Mouse (Mus musculus) limb, embryonic 12.5 days (tissue): ENCODE data around the gene Tcf20. TPM values are rescaled to one million over a fixed set of nuclear protein-coding genes. Genes with fewer than 3 reads are reported as not detected.

Source experiments
- ATAC-seq: fragments of 200-750 bp; cut with Nextera tagmentation; 2 replicates; pipeline ENCODE4 v1.8.0; 2017; ENCODE audit warnings: low read depth, moderate TSS enrichment; ENCODE audit not compliant: insufficient number of reproducible peaks, insufficient read depth, low FRiP score, low TSS enrichment
- H3K27ac ChIP-seq: fragments of 300-500 bp; sonication (generic); 2 replicates; pipeline ENCODE4 v1.5.1; 2016; ENCODE audit warnings: mild to moderate bottlenecking, moderate library complexity
- H3K27me3 ChIP-seq: fragments of 300-500 bp; sonication (generic); 2 replicates; pipeline ENCODE4 v1.6.1; 2016; ENCODE audit warnings: mild to moderate bottlenecking, moderate library complexity
- H3K36me3 ChIP-seq: fragments of 300-500 bp; sonication (generic); 2 replicates; pipeline ENCODE4 v1.6.1; 2016; ENCODE audit warnings: mild to moderate bottlenecking, moderate library complexity
- H3K4me1 ChIP-seq: fragments of 300-500 bp; sonication (generic); replicated peaks from 2 replicates; pipeline ENCODE4 v1.6.1; 2016
- H3K4me2 ChIP-seq: fragments of 300-500 bp; sonication (generic); 2 replicates; pipeline ENCODE4 v1.6.1; 2016; ENCODE audit warnings: mild to moderate bottlenecking, moderate library complexity
- H3K4me3 ChIP-seq: fragments of 300-500 bp; sonication (generic); replicated peaks from 2 replicates; pipeline ENCODE4 v1.5.1; 2016; ENCODE audit warnings: mild to moderate bottlenecking
- H3K9ac ChIP-seq: fragments of 300-500 bp; sonication (generic); replicated peaks from 2 replicates; pipeline ENCODE4 v1.6.1; 2016; ENCODE audit warnings: mild to moderate bottlenecking, moderate library complexity
- H3K9me3 ChIP-seq: fragments of 300-500 bp; sonication (generic); 2 replicates; pipeline ENCODE4 v1.6.1; 2016; ENCODE audit warnings: mild to moderate bottlenecking, moderate library complexity
- WGBS: fragments of 180-500 bp; shearing (Covaris S2); methylation state at CpG from one replicate; pipeline ENCODE4 v1.1.7; 2016; 5-methylcytosine and 5-hydroxymethylcytosine counted together
- polyA plus RNA-seq: library from polyadenylated mRNA; unstranded; fragments of >200 nt; fragmentation: Nextera tagmentation; extraction: Ambion mirVana; gene quantifications from 2 replicates; pipeline ENCODE4 v1.2.1, GENCODE M21; 2016

Tcf20 gene
- polyA plus RNA-seq, 1 experiment from 2014 or later: 13.6 TPM

- 0 out of 2 replicates have a peak overlapping the region, but pooled peaks have one; percentile 31 for H3K9ac ChIP-seq
- WGBS: 12% methylated on average over 6 of the region's 6 CpGs
- peaks cover 42% of the 10 kb centered on the region for H3K4me1 ChIP-seq
- H3K4me2 ChIP-seq: peak overlapping the region; percentile 55
- H3K27ac ChIP-seq: peak overlapping the region; percentile 82
- no peaks in the 10 kb centered on the region for H3K9me3 ChIP-seq
- 0 out of 2 replicates have a peak, but pooled peaks have one; percentile 12 for ATAC-seq
- H3K4me3 ChIP-seq: no peak overlapping the region
- no peaks in the 10 kb centered on the region for H3K36me3 ChIP-seq
- H3K27me3 ChIP-seq: peaks cover 29% of the 10 kb centered on the region
Observed at GRCm38 (mm10) chr15:82969206-82969721, 18.4 kb downstream of the Tcf20 start.

GRCm38 (mm10) chr15:82968449-82968848, 19.2 kb downstream of the Tcf20 start:
- WGBS: under 1% methylated on average over 22 of the region's 22 CpGs
- peak; percentile 64 for ATAC-seq
- Histone ChIP-seq H3K4me1 (peaks cover 46% of the 10 kb centered on the region), H3K9ac (peak overlapping the region; percentile 14; the same call in 1 of the 2 replicates), H3K36me3 (no peaks in the 10 kb centered on the region), H3K4me2 (peak overlapping the region; percentile 55), H3K27ac (peak overlapping the region; percentile 82), H3K9me3 (no peaks in the 10 kb centered on the region), H3K27me3 (peaks cover 30% of the 10 kb centered on the region), H3K4me3 (peak overlapping the region; percentile 13)

GRCm38 (mm10) chr15:82967947-82968346, 19.7 kb downstream of the Tcf20 start:
- ATAC-seq: peak; percentile 7; the same call in 1 of the 2 replicates
- H3K9me3 ChIP-seq: no peaks in the 10 kb centered on the region
- no peak overlapping the region; the same call in 1 of the 2 replicates for H3K9ac ChIP-seq
- 15% methylated on average over 6 of the region's 6 CpGs for WGBS
- peaks cover 30% of the 10 kb centered on the region for H3K27me3 ChIP-seq
- H3K4me3 ChIP-seq: peak overlapping the region; percentile 13
- H3K27ac ChIP-seq: peak overlapping the region; percentile 82
- peaks cover 47% of the 10 kb centered on the region for H3K4me1 ChIP-seq
- peak overlapping the region; percentile 55 for H3K4me2 ChIP-seq
- no peaks in the 10 kb centered on the region for H3K36me3 ChIP-seq

- H3K4me1 ChIP-seq: peaks cover 74% of the 10 kb centered on the region
- H3K4me2 ChIP-seq: peak overlapping the region; percentile 54
- peak overlapping the region; percentile 65; the same call in 1 of the 2 replicates for H3K4me3 ChIP-seq
- no peaks in the 10 kb centered on the region for H3K36me3 ChIP-seq
- no peak overlapping the region for H3K9ac ChIP-seq
- 66% methylated on average over 14 of the region's 14 CpGs for WGBS
- peaks cover 54% of the 10 kb centered on the region for H3K27me3 ChIP-seq
- no peaks in the 10 kb centered on the region for H3K9me3 ChIP-seq
- no peak for ATAC-seq
- peak overlapping the region; percentile 80 for H3K27ac ChIP-seq
Observed at GRCm38 (mm10) chr15:82964266-82964825, 23.3 kb downstream of the Tcf20 start.

GRCm38 (mm10) chr15:82963556-82964156, 24.0 kb downstream of the Tcf20 start:
- WGBS: 3% methylated on average over 18 of the region's 82 CpGs
- no peak for ATAC-seq
- H3K4me1 ChIP-seq: peaks cover 74% of the 10 kb centered on the region
- H3K27ac ChIP-seq: peak overlapping the region; percentile 80
- H3K4me3 ChIP-seq: peak overlapping the region; percentile 65
- H3K4me2 ChIP-seq: peak overlapping the region; percentile 54
- H3K9me3 ChIP-seq: no peaks in the 10 kb centered on the region
- peaks cover 57% of the 10 kb centered on the region for H3K27me3 ChIP-seq
- H3K36me3 ChIP-seq: no peaks in the 10 kb centered on the region
- H3K9ac ChIP-seq: peak overlapping the region; percentile 56

GRCm38 (mm10) chr15:82963090-82963489, 24.6 kb downstream of the Tcf20 start:
- Histone ChIP-seq H3K4me1 (peaks cover 74% of the 10 kb centered on the region), H3K27me3 (peaks cover 60% of the 10 kb centered on the region)

GRCm38 (mm10) chr15:82962536-82962935, 25.1 kb downstream of the Tcf20 start:
- Histone ChIP-seq H3K4me1 (peaks cover 74% of the 10 kb centered on the region), H3K27ac (peak overlapping the region; percentile 66; the same call in 1 of the 2 replicates), H3K36me3 (no peaks in the 10 kb centered on the region), H3K4me3 (peak overlapping the region; percentile 65), H3K9ac (peak overlapping the region; percentile 75; the same call in 1 of the 2 replicates), H3K27me3 (peaks cover 64% of the 10 kb centered on the region), H3K9me3 (no peaks in the 10 kb centered on the region), H3K4me2 (peak overlapping the region; percentile 77)
- ATAC-seq: no peak
- WGBS: 37% methylated on average over 4 of the region's 4 CpGs

More at GRCm38 (mm10) chr15:82963090-82963489, 24.6 kb downstream of the Tcf20 start:
- H3K4me2 ChIP-seq: peak overlapping the region; percentile 77
- peak overlapping the region; percentile 66 for H3K27ac ChIP-seq
- no peak for ATAC-seq
- no peaks in the 10 kb centered on the region for H3K9me3 ChIP-seq
- H3K36me3 ChIP-seq: no peaks in the 10 kb centered on the region
- H3K9ac ChIP-seq: peak overlapping the region; percentile 75
- H3K4me3 ChIP-seq: peak overlapping the region; percentile 65
- WGBS: 4% methylated on average over 38 of the region's 39 CpGs

- peak overlapping the region; percentile 65 for H3K4me3 ChIP-seq
- no peaks in the 10 kb centered on the region for H3K36me3 ChIP-seq
- H3K27ac ChIP-seq: no peak overlapping the region
- peak overlapping the region; percentile 77 for H3K4me2 ChIP-seq
- ATAC-seq: no peak
- H3K27me3 ChIP-seq: peaks cover 62% of the 10 kb centered on the region
- peak overlapping the region; percentile 45 for H3K9ac ChIP-seq
- 2% methylated on average over 26 of the region's 26 CpGs for WGBS
- H3K4me1 ChIP-seq: peaks cover 74% of the 10 kb centered on the region
- no peaks in the 10 kb centered on the region for H3K9me3 ChIP-seq
Observed at GRCm38 (mm10) chr15:82960786-82961561, 26.7 kb downstream of the Tcf20 start.

- Histone ChIP-seq H3K4me1 (peaks cover 76% of the 10 kb centered on the region), H3K27me3 (peaks cover 63% of the 10 kb centered on the region), H3K4me2 (peak overlapping the region; percentile 10; the same call in 1 of the 2 replicates), H3K9me3 (no peaks in the 10 kb centered on the region), H3K9ac (no peak overlapping the region), H3K36me3 (peaks cover 8% of the 10 kb centered on the region), H3K27ac (no peak overlapping the region), H3K4me3 (no peak overlapping the region)
- no peak for ATAC-seq
- WGBS: 54% methylated on average over 12 of the region's 12 CpGs
Observed at GRCm38 (mm10) chr15:82959151-82959550, 28.5 kb downstream of the Tcf20 start.

GRCm38 (mm10) chr15:82958253-82958701, 29.4 kb downstream of the Tcf20 start:
- Histone ChIP-seq H3K36me3 (peaks cover 11% of the 10 kb centered on the region), H3K4me3 (peak overlapping the region; percentile 17), H3K9me3 (no peaks in the 10 kb centered on the region), H3K4me1 (peaks cover 78% of the 10 kb centered on the region), H3K27me3 (peaks cover 71% of the 10 kb centered on the region), H3K4me2 (peak overlapping the region; percentile 51), H3K9ac (0 out of 2 replicates have a peak overlapping the region, but pooled peaks have one; percentile 27), H3K27ac (peak overlapping the region; percentile 31; the same call in 1 of the 2 replicates)
- 5% methylated on average over 16 of the region's 16 CpGs for WGBS
- ATAC-seq: no peak
